Mouse (Mus musculus): ENCODE results near the gene Grk6.

DNA sequence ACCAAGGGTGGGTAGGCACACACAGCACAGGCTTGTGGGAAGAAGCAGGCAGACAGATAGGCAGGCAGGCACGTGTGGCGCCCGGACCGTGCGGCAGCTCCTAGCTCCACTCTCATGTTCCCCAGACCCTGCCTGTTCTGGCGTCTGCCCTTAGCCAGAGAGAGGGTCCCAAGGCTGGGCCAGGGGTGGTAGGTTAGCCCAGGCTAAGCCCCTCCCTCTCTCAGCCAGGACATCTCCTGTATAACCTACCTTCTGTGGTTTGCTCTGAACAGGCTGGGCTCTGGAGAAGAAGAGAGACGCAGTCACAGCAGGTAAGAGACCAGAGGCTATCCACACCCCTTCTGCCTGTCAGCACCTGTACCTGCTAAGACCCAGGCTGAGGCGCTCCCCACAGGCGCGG lies 63.7 kb downstream of the Grk6 start:
- no peak for TF ChIP-seq CTCF (IDR thresholded peaks at IDR 0.05; ENCODE audit: borderline replicate concordance, insufficient read depth, low read length)
- no peak for TF ChIP-seq POLR2A (IDR thresholded peaks at IDR 0.05; ENCODE audit: low read depth, low read length)

Data from embryonic fibroblast, embryonic 13.5 days (primary cell).